Mouse (Mus musculus) 416B (cell line): ENCODE data around the gene 4930548H24Rik.

Experiments used
- DNase-seq: peaks from one replicate; pipeline ENCODE4 v3.0.0; 2011; ENCODE audit warnings: low read depth

The 4930548H24Rik gene

DNA sequence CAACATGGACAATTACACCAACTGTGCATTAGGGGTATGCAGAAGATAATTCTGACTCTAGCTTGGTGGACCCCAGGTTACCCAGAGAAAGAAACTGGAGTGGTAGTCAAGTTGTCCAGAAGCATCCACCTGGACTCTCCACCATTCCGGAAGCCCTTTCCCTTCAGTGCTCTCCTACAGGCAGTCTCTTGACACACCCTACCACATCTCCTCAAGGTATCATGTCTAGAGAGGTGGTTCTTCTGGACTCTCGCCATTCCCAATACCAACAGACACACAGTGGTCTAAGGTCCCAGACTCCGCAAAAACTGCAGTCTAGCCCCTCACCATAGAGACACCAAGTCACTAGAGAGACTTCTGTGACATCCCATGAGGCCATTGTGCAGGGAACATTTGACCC is at the start of gene 4930548H24Rik:
4930548H24Rik (plus strand) TSS at position 301 of the 400 bp plus-strand sequence.
- no peak for DNase-seq

DNA sequence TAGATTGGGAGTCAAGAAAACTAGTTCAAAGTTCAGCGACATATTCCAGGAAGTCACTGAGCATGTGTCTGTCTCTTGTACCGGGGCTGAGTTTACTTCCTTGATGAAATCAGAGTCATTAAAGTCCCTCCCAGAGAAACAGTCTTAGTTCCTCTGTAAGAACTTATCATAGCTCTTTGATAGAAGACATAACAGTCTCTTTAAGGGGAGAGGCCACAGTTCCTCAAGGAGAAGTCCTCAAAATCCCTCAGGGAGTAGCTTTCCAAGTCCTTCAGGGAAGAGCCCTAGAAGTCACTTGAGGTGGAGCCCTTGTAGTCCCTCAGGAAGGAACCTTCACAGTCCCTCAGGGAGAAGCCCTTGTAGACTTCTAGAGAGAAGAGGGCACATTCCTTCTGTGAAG is 34.2 kb upstream of the 4930548H24Rik start:
- DNase-seq, result peak; percentile 43

DNA sequence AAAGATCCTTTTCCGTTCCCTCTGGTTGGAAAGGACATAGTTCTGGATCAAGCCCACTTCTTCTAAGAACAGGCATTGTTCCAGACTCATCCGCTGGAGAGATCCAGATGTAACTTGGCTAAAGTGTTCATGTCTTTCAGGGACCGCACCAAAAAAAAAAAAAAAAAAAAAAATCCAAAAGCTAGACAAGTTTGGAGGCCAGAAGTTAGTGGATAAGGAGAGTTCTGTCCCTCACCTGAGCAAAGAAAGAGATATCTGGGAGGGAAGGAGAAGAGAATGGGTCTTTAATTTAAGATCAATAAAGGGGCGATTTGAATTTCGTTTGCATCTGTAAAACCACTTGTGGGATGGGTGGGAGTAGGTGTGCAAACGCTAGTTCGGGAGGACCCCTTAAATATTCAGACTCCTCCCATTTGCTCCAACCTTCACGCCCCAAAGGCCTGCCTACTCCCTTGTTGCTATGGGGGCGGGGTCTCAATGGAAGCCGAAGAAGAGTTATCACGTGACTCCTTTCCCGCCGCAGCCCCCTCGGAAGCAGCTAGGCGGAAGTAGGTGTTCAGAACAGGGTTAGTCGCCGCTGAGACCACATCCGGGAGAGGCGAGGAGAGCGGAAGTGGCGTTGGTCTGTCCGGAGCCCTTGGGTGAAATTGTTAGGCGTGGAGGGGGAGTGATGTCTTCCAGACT is 33.5 kb upstream of the 4930548H24Rik start, which contains the start of gene Zfp512:
Zfp512 (plus strand) TSS at position 554 of the 684 bp plus-strand sequence.
- DNase-seq, result peak; percentile 99

DNA sequence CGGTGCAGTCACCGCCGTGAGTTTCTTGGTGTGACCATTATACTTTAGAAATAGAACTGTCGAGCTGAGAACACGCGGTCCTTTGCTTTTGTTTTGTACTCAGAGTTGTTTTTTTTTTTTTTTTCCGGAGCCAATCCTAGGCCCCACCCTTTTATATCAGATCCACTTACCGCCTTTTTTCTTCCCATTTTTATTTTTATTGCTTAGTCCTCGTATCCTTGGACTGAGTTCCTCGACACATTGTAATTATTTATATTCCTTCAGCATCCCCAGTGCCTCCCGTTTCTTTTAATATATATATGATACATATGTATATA is 33.0 kb upstream of the 4930548H24Rik start:
- DNase-seq, result no peak

DNA sequence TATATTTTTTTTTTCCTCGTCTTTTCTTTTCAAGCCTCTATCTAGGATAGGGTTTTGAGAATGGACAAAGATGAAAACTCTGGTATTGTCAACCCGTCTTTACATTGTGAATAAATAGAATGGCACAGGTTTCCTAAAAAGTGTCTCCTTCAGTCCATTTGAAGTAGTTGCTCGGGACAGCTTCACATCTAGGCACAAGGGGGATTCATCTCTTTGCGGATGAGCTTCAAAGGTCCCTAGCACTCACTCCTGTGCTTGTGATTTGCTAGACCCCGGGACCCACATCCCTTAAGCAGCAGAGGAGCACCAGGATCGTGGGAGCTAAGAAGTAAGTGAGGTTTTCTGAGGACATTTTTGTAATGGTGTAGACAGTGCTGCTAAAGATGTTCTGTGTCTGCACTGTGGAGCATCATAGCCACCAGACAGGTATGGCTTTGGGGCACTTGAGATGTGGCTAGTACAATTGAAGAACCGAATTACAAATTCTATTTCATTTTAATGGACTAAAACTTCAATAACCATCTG is 32.6 kb upstream of the 4930548H24Rik start:
- peak; percentile 27 for DNase-seq

DNA sequence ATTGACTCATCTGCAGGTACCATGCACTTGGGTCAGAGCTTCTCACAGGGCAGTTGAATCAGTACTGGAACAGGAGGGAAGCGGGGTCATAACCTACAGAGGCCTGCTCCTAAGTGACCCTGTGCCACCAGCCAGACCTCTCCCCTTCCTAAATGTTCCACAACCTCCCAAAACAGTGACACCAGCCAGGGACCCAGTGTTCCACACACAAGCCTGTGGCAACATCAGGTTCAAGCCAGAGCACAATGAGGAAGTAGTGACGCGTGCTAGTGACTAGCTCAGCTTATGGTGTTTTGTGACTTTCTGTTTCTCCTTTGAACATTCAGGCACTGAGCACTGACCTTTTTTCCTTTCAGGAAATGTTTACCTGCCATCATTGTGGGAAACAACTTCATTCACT is 17.7 kb upstream of the 4930548H24Rik start:
- DNase-seq, result peak; percentile 40

DNA sequence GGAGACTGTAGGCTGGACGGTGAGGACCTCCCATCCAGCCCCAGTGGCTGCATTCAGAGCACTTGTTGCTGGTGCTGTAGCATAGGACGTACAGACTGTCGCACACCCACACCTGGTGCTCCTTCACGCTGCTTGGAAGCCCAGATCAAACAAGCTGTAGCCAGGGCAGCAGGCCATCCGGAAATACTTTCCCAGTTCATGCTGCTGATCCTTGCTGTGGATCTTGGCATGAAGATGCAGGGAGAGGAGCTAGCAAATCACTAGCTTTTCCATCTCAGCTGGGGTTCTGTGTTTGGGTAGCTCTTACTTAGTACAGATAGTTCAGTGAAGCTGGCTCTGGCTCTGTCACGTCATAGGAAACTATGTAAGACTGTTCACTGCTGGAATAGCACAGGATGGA is 15.8 kb upstream of the 4930548H24Rik start:
- DNase-seq, result no peak

DNA sequence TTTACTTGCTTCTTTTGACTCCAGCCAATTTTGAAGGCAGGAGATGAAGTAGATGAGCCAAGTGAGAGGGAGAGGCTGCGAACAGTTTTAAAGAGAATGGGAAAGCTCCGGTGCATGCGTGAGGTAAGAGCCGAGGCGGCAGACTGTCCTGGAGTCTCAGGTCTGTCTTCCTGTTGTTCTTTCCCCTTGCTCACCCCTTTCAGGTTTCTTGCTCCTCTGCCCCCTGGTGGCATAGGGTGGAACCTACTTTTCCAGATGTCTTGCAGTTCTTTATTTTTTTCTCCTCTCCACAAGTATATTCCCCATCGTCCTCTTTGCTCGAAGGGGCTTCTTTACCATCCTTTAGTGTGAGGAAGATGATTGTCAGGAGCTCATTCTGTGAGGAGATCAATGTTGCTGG is 15.2 kb upstream of the 4930548H24Rik start:
- peak; percentile 67 for DNase-seq

DNA sequence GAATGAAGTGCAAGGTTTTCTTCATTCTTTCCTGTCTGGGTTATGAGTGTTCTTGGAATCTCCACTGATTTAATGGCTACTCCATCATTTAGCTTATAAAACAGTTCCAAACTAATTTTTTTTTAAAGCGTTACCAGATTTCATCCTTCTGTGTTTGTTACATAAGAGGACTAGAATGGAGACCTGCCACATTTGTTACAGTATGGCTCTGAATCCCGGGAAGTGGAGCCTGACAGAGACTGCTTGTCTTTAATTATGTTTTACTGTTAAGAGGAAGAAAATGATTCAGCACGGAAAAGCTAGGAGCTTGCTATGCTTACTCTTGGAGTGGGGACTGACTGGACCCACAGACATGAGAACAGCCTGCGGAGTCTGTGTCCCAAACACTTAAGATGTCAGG is 5.0 kb upstream of the 4930548H24Rik start:
- no peak for DNase-seq

DNA sequence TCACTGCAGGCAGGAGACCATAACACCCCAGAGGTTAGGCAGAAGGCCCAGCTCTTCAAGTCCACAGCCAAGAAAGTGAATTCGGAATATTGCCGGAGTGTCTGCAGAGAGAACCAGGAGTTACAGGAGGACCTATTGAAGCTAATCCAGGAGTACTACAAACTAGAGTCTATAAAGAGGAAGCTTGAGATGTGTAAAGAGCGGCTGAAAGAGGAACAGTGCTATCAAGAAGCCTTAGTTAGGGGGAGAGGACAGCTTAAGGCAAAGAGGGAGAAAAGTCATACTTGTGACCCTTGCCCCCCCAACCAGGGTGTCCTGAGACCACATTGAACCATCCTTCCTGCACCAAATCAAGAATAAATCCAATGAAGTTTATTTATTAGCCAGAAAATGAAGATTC is 2.3 kb downstream of the 4930548H24Rik start:
- no peak for DNase-seq

DNA sequence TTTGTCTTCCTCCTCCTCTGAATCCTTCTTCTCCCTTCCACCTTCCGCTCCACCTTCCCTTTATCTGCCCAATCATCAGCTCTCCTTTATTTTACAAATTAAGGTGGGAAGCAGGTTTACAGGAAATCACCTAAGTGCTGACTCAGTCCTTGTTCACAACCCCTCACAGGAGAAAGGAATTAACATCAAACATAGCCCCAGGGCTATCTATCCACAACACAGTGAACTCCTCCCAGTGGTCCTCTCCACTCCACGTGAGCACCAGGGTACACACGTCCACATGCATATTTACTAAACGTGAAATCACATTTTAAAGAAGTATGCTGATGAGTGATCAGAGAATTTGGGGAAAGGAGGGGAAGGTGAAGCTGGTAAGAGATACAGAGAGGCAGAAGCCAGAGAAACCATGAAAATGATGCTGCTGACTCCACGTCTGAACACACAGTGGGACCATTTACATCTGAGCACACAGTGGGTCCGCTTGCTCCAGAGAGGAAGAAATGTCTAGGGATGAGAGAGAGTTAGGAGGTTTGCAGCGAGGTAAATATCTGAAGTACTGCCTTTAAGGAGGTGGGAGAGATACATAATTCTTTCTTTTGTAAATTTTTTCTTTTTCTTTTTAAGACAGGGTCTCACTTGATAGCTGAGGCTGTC is 3.7 kb downstream of the 4930548H24Rik start:
- no peak for DNase-seq

DNA sequence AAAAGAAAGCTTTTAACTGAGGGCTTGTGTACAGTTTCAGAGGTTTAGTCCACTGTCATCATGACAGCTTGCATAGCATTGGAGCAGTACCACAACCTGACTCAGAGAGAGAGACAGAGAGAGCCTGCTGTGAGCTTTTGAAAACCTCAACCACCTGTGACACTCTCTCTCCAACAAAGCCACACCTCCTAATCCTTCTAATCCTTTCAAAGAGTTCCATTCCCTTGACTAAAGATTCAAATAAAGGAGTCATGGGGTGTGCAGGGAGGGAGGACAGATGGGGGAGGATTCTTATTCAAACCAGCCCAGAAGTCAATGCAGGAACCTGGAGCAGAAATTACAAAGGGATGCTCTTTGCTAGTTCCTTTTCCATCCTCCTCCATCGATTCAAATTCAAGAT is 6.5 kb downstream of the 4930548H24Rik start:
- DNase-seq, result no peak

DNA sequence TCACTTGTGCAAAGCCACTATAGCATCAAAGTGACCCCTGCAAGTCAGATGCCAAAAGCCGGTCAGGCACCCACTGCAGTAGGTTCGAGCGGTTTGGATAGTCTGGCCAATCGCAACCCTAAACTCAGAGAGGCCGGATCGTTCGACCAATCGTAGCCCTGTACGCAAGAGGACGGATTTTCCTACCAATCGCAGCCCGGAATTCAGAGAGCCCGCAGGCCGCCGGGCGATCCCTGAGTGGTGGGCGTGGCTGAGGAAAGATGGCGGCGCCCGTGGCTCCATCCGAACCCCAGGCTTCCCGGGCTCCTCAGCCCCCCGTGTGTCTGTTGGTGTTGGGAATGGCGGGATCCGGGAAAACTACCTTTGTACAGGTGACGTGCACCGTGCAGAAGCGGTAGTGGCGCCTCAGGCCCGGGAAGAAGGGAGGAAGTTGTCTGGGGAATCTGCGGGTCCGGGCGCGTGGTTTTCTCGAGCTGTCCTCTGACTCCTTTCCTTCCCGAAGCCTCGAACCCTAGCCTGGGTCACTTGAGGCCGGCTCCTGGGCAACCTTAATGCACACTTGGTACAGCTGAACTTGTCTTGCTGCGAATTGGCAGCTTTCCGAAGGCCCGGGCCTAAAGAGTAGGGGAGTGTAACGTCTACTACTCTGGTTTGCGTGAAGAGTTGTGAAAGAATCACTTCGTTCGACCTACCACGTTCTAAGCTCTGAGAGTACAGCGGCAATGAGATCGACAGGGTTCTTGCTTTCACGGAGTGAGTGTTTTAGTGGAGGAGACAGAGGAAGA is 9.2 kb downstream of the 4930548H24Rik start, which contains the start of gene Gpn1:
Gpn1 (plus strand) TSS at position 229 of the 785 bp plus-strand sequence.
- peak; percentile 94 for DNase-seq

DNA sequence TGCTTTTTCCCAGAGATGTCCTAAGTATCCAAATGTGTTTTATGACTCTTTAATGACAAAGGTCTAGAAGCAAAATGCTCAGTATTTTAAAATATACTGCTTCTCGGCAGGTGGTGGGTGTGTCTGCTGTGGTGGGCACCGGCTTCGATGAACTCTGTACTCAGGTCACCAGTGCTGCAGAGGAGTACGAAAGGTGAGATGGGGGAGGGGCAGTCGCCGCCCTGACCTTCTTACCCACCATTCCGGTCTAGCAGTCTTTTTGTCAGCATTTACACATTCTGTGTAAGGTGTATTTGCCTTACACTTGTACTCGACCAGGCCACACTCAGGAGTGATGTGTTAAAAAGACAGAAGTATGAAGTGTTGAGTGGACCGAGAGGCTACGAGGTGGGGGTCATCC is 19.3 kb downstream of the 4930548H24Rik start:
- DNase-seq, result no peak

DNA sequence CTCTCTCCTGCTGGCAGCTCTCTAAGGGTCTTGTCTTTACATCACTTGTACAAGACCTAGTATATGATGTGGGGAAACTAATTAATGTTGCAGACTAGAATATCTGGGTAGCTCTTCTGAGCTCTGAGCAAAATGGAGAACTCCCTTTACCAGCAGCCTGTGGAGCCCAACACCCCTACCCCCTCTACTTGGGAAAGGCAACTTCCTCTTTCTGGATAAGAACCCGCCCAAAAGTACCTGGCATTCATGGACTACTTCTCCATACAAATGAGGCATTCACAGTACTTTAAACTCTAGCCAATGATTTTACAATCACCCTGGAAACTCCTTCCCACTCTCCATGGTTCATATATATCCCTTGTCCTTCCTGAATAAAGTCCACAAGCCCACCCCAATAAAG is 26.9 kb downstream of the 4930548H24Rik start:
- peak; percentile 39 for DNase-seq

DNA sequence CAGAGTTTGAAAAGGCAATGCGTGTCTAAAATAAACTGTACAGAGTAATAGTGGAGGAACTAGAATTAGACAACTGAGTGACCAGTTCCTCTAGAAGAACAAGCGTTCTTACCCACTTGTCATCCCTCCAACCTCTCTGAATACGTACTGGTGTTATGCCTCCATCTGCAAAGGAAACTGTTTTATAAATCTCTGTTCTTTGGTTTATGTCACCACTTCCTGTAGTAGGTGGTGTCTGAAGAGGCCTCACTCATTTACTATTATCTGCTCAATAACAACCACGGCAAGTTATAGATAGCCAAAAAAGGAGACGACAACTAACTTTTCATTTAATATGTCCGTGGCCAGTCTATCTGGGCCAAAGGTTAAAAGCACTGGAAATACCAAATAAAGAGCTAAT is 35.0 kb downstream of the 4930548H24Rik start:
- DNase-seq, result no peak

DNA sequence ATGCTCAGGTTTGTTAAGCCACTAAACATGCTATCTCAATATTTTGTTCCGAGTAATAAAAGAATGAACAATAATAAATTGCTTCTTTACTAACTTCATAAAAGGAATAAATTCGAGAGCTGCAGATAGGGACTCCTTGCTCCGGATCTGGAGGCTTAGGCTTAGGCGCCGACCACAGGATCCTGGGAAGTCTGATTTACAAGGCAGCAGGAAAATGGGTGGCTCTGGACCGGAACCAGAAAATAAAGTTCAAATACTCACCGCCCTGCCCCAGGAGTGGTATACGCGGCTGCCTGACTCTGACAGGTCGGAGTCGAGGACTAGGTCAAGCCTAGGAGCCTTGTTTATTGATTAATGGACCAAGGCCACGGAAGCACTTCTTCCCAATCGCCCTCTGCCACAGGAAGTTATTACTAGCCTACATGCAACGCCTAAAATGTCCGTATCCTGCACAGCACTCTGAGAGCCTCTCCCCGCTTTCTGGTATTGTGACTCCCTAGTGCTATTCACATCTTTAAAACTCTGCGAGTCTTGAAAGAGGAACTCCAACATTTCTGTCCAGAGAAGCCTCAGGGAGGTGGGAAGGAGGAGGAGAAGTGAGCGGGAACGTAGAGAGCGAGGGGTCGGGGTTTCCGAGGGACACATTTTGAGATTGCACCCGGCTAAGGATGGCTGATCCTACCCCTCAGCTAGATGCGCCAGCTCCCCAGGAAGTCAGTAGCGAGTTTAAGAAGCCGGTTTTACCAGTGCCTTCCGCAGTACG is 41.0 kb downstream of the 4930548H24Rik start, which contains the start of gene Slc4a1ap:
Slc4a1ap (plus strand) TSS at position 642 of the 763 bp plus-strand sequence.
- DNase-seq, result peak; percentile 91

DNA sequence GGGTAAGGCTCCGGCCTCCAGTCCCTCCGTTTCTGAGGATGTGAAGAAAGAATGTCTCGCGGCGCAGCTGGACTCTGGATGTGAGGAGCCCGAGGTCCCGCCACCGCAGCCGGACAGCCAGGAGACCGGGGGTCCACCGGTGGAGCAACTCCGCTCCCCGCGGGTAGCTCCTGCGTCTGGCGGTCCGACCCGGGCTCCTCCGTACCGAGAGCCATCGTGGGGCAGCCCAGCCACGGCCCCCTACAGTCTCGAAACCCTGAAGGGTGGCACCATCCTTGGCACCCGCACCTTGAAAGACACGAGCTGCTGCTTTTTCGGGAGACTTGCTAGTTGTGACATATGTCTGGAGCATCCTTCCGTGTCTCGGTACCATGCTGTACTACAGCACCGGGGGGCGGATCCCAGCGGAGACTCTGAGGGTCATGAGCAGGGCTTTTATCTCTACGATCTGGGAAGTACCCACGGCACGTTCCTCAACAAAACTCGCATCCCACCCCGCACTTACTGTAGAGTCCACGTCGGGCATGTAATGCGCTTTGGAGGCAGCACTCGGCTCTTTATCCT is 41.7 kb downstream of the 4930548H24Rik start:
- peak; percentile 10 for DNase-seq

DNA sequence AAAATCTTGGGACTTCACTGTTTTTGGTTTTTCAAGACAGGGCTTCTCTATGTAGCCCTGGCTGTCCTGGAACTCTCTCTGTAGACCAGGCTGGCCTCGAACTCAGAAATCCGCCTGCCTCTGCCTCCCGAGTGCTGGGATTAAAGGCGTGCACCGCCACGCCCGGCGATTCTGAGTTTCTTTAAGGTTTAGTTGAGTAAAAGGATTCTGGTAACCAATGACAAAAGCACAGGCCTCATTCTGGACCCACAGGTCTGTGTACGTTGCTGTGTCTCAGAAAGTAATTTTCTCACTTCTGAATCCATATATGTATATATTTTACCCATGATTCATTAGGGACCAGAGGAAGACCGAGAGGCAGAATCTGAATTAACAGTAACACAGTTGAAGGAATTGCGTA is 42.2 kb downstream of the 4930548H24Rik start, which contains the start of gene Supt7l:
Supt7l (minus strand) TSS at position 101 of the 400 bp plus-strand sequence.
- DNase-seq, result peak; percentile 10

DNA sequence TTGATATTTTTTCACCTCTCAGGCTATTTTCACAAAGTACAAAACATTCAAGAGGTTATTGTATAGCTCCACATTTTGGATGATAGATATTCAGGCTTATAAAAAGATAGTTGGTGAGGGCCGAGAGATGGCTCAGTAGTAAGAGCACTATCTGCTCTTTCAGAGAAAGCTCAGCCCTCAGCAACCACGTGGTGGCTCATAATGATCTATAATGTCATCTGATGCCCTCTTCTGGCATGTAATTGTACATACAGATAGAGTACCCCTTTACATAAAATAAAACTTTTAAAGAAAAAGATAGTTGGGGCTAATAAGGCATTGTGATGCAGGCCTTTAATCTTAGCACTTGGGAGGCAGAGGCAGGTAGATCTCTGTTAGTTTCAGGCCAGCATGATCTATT is 43.0 kb downstream of the 4930548H24Rik start:
- peak; percentile 71 for DNase-seq

DNA sequence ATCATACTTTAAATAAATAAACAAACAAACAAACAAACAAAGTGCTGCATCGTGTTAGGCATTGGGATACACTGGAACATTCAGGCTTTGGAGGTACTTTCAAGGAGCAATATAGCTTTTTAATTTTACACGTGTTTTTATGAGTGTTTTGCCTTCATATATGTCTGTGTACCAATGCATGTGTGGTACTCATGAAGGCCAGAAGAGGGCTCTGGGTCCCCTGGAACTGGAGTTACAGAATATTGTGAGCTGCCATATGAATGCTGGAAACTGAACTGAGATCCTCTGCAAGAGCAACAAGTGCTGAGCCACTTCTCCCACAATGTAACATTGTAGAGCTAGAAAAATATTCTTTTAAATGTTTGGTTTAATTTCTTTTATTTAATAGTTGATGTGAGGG is 49.7 kb downstream of the 4930548H24Rik start:
- peak; percentile 36 for DNase-seq
